Mouse (Mus musculus): ENCODE results near the gene Vegfa. TPM values are rescaled to one million over a fixed set of nuclear protein-coding genes. Genes with fewer than 3 reads are reported as not detected.

Vegfa gene
- total RNA-seq, 2 experiments from 2014 or later: 88.2 to 90.7 TPM

- DNase-seq (ENCODE audit: extremely low spot score in 1 of 2, low spot score in 2 of 2): no peak
- no peak overlapping the region for H3K4me3 ChIP-seq
- no peak for TF ChIP-seq CTCF (IDR thresholded peaks at IDR 0.05)
- H3K27ac ChIP-seq: no peak overlapping the region
- intact Hi-C loops (cut with DNase I): no loop called here
Measured at GRCm38 (mm10) chr17:46023572-46023971, 8.6 kb downstream of the Vegfa start.

DNA sequence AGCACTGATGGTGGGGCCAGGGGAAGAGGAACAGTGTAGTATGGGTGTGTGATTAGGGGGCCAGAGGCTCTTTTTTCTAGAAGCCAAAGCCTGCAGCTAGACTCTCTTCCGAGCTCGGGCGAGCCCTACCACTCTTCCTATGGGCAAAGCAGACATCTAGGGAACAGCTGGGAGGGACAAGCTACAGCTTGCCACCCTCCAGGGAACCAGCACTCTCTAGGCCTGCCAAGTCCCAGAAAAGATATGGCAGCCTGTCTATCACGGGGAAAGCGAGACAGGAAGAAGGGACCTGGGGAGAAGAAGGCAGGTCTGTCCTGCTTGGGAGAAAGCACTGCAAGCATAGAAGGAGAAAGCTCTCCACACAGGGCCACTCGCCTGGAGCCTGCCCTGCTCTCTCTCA lies 9.2 kb downstream of the Vegfa start:
- no peak overlapping the region for H3K27ac ChIP-seq
- no peak for DNase-seq (ENCODE audit: extremely low spot score in 1 of 2, low spot score in 2 of 2)
- no peak overlapping the region for H3K4me3 ChIP-seq
- intact Hi-C loops (cut with DNase I): no loop called here
- TF ChIP-seq CTCF (IDR thresholded peaks at IDR 0.05): no peak

DNA sequence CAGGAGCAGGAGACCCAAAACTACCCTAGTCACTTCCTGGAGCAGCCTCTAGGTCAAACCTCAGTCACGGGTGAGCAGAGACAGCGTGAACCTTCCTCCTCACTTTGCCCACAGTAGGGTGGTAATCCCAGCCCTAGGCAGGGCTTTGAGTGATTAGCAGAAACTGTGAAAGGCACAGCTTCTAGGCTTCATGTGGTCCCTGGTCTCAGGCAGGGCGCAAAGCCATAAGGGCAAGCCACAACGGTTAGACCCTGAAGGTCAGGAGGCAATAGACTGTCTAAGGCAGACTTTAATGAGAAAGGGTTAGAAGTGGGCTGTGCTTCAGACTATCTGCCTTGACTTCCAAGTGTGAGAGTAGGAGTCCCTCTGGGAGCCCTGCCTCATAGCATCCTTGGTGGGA lies 9.7 kb downstream of the Vegfa start:
- intact Hi-C loops (cut with DNase I): no loop called here
- no peak overlapping the region for H3K4me3 ChIP-seq
- no peak for DNase-seq (ENCODE audit: extremely low spot score in 1 of 2, low spot score in 2 of 2)
- H3K27ac ChIP-seq: no peak overlapping the region
- no peak for TF ChIP-seq CTCF (IDR thresholded peaks at IDR 0.05)

- no peak for TF ChIP-seq CTCF (IDR thresholded peaks at IDR 0.05)
- no peak for DNase-seq (ENCODE audit: extremely low spot score in 1 of 2, low spot score in 2 of 2)
- H3K27ac ChIP-seq: no peak overlapping the region
- intact Hi-C loops (cut with DNase I): no loop called here
- H3K4me3 ChIP-seq: no peak overlapping the region
Measured at GRCm38 (mm10) chr17:46021760-46022159, 10.4 kb downstream of the Vegfa start.

- no peak for TF ChIP-seq CTCF (IDR thresholded peaks at IDR 0.05)
- no peak for DNase-seq (ENCODE audit: extremely low spot score in 1 of 2, low spot score in 2 of 2)
- Histone ChIP-seq H3K27ac (no peak overlapping the region), H3K4me3 (no peak overlapping the region)
- intact Hi-C loops (cut with DNase I): no loop called here
Measured at GRCm38 (mm10) chr17:46021173-46021572, 11.0 kb downstream of the Vegfa start.

DNA sequence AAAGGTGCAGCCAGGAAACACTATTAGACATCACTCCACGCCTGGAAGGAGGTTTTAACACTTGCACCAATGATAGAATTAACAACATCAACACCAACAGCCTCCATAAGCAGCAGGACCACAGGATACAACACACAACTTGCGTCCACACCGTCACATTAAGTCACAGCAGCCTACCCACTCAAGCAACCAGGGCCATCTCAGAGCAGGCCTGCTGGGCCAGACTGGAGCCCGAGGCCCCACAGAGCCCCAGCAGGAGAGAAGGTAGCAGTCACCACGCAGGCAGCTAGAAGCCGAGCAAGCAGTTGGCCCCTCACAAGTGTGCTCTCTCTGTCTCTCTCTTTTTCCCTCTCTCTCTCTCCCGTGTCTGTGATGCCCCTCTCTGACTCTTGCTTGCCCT lies 11.6 kb downstream of the Vegfa start:
- no peak for DNase-seq (ENCODE audit: extremely low spot score in 1 of 2, low spot score in 2 of 2)
- TF ChIP-seq CTCF (IDR thresholded peaks at IDR 0.05): no peak
- no peak overlapping the region for H3K4me3 ChIP-seq
- no peak overlapping the region for H3K27ac ChIP-seq
- intact Hi-C loops (cut with DNase I): no loop called here

- TF ChIP-seq CTCF (IDR thresholded peaks at IDR 0.05): no peak
- H3K4me3 ChIP-seq: no peak overlapping the region
- H3K27ac ChIP-seq: no peak overlapping the region
- intact Hi-C loops (cut with DNase I): no loop called here
- DNase-seq (ENCODE audit: extremely low spot score in 1 of 2, low spot score in 2 of 2): no peak
Measured at GRCm38 (mm10) chr17:46018736-46019004, 13.5 kb downstream of the Vegfa start.

- Histone ChIP-seq H3K27ac (no peak overlapping the region), H3K4me3 (no peak overlapping the region)
- intact Hi-C loops (cut with DNase I): no loop called here
- no peak for TF ChIP-seq CTCF (IDR thresholded peaks at IDR 0.05)
- no peak for DNase-seq (ENCODE audit: extremely low spot score in 1 of 2, low spot score in 2 of 2)
Measured at GRCm38 (mm10) chr17:46017946-46018735, 14.0 kb downstream of the Vegfa start.

DNA sequence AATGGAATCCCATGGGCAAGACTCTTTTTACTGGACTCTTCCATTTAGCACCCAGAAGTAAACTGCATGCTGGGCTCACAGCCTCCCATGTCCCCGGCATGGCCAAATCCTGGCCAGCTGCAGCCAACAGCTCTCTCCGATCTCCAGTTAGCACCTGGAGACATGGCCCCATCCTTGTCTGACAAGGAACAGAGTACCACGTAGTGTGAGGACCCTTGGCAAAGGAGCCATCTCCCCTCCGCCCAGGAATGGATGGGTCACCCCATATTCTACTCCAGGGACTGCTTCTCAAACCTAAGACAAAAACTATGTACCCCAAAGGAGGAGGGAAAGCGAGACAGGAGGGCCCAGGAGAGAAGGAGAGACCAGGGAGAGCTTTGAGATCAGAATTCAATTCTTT lies 15.6 kb downstream of the Vegfa start:
- TF ChIP-seq CTCF (IDR thresholded peaks at IDR 0.05): no peak
- DNase-seq (ENCODE audit: extremely low spot score in 1 of 2, low spot score in 2 of 2): no peak
- intact Hi-C loops (cut with DNase I): no loop called here

GRCm38 (mm10) chr17:46015967-46016366 lies 16.2 kb downstream of the Vegfa start:
- Histone ChIP-seq H3K27ac (no peak overlapping the region), H3K4me3 (no peak overlapping the region)
- no peak for DNase-seq (ENCODE audit: extremely low spot score in 1 of 2, low spot score in 2 of 2)
- intact Hi-C loops (cut with DNase I): no loop called here
- no peak for TF ChIP-seq CTCF (IDR thresholded peaks at IDR 0.05)

More for the DNA sequence above, 15.6 kb downstream of the Vegfa start:
- Histone ChIP-seq H3K27ac (no peak overlapping the region), H3K4me3 (no peak overlapping the region)

DNA sequence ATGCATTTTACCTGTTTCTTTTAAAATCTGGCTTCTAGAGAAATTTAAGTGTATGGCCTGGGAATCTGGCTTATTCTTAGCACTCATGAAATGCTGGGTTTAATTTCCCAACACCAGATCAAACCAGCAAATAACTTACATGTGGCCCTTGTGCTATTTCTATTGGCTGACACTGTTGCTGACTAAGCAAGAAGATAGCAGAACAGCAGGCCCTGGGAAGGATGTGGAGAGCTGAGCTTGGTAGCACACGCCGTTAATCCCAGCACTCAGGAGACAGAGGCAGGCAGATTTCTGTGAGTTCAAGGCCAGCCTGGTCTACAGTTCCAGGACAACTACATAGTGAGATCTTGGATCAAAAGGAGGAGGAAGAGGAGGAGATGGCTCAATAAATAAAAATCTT lies 17.2 kb downstream of the Vegfa start:
- no peak for TF ChIP-seq CTCF (IDR thresholded peaks at IDR 0.05)
- no peak for DNase-seq (ENCODE audit: extremely low spot score in 1 of 2, low spot score in 2 of 2)
- Histone ChIP-seq H3K27ac (no peak overlapping the region), H3K4me3 (no peak overlapping the region)
- intact Hi-C loops (cut with DNase I): no loop called here

- Histone ChIP-seq H3K4me3 (no peak overlapping the region), H3K27ac (no peak overlapping the region)
- TF ChIP-seq CTCF (IDR thresholded peaks at IDR 0.05): no peak
- no peak for DNase-seq (ENCODE audit: extremely low spot score in 1 of 2, low spot score in 2 of 2)
- intact Hi-C loops (cut with DNase I): no loop called here
Measured at GRCm38 (mm10) chr17:46013549-46013948, 18.6 kb downstream of the Vegfa start.

GRCm38 (mm10) chr17:46012211-46012610 lies 20.0 kb downstream of the Vegfa start:
- Histone ChIP-seq H3K4me3 (no peak overlapping the region), H3K27ac (no peak overlapping the region)
- DNase-seq (ENCODE audit: extremely low spot score in 1 of 2, low spot score in 2 of 2): no peak
- intact Hi-C loops (cut with DNase I): no loop called here
- no peak for TF ChIP-seq CTCF (IDR thresholded peaks at IDR 0.05)
